Mouse (Mus musculus): ENCODE data around the gene Kif24.
A peak's percentile ranks its signal among the peaks of the same experiment; 100 is the strongest.

Kif24 gene

GRCm38 (mm10) chr4:41464345-41465286 is at the start of gene Kif24, which contains the start of gene Nudt2:
Gene Kif24, minus strand, starts transcription at chr4:41464887.
Gene Nudt2, plus strand, starts transcription at chr4:41465151.
- peak; percentile 99 for DNase-seq (ENCODE audit: low spot score)

DNA sequence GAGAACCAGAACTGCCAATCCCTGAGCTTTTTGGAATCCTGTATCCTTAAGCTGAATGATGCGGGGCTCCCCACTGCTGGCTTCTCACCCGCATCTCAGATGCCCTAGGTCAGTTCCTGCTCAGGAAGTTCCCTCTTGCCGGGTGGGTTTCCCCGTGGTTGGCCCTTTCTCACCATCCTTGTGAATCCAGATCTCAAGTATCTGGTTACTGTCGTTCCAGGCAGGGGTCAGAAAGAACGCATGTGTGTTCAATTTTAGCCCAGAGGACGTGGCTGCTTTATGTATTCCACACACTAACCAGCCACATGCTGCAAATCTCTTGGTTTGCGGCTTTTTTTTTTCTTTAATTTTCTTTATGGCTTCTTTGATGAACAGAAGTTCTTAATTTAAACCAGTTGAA is 49.0 kb upstream of the Kif24 start:
- DNase-seq (ENCODE audit: low spot score), result no peak

- no peak for DNase-seq (ENCODE audit: low spot score)
Observed at GRCm38 (mm10) chr4:41513309-41513708, 48.6 kb upstream of the Kif24 start.

DNA sequence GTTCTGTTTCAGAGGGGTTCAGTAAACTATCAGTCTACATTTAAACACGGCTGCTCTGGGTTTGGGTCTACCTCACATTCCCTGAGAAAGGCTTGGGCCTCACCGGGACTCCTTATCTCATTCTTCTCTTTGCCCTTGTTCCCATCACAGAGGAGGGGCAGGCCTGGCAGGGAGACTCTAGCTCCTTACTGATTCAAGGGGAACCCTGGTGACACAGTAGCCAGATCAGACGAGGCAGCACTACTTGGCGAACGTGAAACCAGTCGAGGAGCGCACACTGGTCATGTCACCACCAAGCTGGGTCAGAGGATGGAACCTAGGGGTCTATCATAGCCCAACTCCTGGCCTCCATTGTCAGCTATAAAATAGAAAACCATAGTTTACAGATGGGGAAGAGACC is 43.3 kb upstream of the Kif24 start:
- DNase-seq (ENCODE audit: low spot score), result no peak

- no peak for DNase-seq (ENCODE audit: low spot score)
Observed at GRCm38 (mm10) chr4:41507326-41507924, 42.7 kb upstream of the Kif24 start.

- DNase-seq (ENCODE audit: low spot score), result no peak
Observed at GRCm38 (mm10) chr4:41506906-41507305, 42.2 kb upstream of the Kif24 start.

GRCm38 (mm10) chr4:41506156-41506555 is 41.5 kb upstream of the Kif24 start:
- no peak for DNase-seq (ENCODE audit: low spot score)

DNA sequence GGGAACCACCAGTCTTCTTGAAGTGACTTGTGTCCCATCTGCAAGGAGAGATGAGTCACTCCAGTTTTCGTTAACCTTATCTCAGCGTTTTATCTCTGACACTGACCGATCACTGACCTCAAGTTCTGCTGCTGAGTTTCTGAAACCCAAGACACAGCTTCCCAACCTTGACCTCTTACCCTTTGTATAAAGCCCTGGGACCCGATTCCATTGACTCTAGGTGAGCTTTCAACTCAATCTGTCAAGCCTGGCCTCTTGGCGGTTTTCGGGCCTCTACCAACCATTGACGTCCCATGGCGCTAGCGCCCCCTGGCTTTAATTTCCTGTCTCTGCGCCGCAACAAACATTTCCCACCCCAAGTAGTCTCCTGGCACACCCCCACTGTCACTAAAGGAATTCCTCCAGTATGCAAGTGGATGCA is 40.5 kb upstream of the Kif24 start:
- DNase-seq (ENCODE audit: low spot score), result no peak

DNA sequence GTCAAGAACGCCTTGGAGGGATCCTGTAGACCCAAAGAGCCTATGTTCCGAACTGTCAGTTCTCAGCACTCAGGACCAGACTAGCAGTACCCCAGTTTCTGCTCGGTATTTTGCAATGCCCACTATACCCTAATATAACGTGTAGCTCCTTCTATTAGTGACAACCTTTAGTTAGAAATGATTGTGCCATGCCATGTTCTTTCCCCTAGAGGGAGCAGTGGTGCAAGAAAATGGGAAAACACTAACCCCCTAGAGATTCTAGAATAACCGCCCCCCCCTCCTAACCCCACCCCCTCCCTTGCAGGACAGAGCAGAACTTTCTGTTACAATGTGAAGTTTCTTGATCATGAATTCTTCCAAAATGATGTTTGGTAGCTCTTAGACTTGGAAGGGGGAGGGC is 39.6 kb upstream of the Kif24 start:
- no peak for DNase-seq (ENCODE audit: low spot score)

DNA sequence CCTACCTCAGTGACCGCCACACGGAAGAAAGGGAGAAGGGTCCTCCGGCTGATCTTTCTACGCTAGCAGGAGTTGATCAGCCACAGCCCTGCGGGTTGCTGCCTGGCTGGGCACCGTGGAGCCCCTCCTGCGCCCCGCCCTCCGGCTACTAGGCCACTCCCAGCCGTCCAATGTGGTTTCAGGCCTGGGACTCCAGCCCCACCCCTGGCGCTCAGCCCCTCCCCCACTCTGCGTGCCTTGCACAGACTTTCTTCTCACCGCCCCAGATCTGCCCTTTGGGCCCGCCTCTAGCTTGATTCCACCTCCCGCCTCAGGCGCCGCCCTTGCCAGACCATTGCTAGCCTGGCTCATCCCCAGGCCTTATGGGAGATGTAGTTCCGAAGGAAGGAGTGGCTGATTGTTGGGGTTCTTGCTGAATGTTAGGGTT is 38.3 kb upstream of the Kif24 start, which contains the start of gene AI464131:
TSS of gene AI464131 (minus strand) at position 91 of the 427 bp plus-strand sequence.
- peak; percentile 97 for DNase-seq (ENCODE audit: low spot score)

GRCm38 (mm10) chr4:41502171-41502940 is 37.7 kb upstream of the Kif24 start:
- peak; percentile 71 for DNase-seq (ENCODE audit: low spot score)

DNA sequence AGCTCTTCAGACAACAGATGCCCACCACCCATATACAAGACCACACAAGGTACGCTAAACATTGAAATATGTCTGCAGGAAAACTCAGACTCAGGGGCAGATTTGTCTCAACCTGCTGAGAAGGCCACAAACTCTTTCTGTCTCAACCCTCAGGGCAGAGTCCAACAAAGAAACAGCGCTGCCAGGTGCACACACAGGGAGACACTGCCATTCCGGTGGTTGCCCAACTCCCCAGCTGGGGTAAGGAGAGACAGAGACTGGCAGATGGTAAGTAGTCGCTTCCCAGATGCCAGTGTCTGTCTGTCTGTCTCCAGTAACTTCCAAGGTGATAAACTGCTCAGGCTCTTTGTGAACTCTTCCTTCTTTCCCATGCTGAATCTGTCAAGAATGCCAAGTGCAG is 36.1 kb upstream of the Kif24 start:
- no peak for DNase-seq (ENCODE audit: low spot score)

GRCm38 (mm10) chr4:41499619-41500018 is 34.9 kb upstream of the Kif24 start:
- no peak for DNase-seq (ENCODE audit: low spot score)

GRCm38 (mm10) chr4:41498921-41499391 is 34.3 kb upstream of the Kif24 start:
- no peak for DNase-seq (ENCODE audit: low spot score)

- no peak for DNase-seq (ENCODE audit: low spot score)
Observed at GRCm38 (mm10) chr4:41497995-41498845, 33.5 kb upstream of the Kif24 start.

DNA sequence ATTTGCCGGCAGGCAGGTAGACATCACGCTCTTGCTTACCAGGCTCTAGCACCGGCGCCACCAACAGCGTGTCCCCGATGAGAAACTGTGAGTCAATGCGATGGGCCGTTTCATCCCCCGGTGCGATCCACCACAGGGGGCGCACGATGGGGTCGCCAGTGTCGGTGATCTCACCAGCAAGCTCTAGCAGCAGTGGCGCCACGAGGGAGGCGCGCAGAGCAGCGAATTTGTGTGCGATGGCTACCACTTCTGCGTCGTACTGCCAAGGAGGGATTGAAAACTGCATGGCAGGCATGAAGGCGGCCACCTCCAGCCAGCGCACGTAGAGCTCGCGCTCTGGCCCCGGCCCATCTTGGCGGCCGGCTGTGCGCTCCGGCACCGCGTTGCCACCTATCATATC is 32.9 kb upstream of the Kif24 start:
- no peak for DNase-seq (ENCODE audit: low spot score)

DNA sequence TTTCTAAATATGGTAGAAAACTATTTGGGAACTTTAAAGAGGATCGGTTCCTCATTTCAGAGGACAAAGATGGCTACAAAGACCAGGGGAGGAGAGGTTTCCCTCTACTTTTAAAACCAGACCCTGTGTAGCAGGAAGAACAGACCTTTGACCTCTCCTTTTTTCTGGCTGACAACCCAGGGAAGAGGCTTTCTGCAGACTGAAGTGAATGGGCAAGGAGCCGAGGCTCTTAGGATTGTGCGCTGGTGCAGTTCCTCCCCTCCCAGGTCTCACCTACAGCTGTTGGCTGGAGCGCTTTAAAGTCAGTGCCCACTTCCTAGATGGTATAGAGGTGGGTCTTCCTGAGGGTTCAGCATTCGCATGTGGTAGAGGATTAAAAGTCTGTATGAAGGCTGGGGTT is 32.4 kb upstream of the Kif24 start:
- no peak for DNase-seq (ENCODE audit: low spot score)

GRCm38 (mm10) chr4:41495850-41496249 is 31.2 kb upstream of the Kif24 start:
- DNase-seq (ENCODE audit: low spot score), result no peak

- DNase-seq (ENCODE audit: low spot score), result no peak
Observed at GRCm38 (mm10) chr4:41495076-41495475, 30.4 kb upstream of the Kif24 start.

DNA sequence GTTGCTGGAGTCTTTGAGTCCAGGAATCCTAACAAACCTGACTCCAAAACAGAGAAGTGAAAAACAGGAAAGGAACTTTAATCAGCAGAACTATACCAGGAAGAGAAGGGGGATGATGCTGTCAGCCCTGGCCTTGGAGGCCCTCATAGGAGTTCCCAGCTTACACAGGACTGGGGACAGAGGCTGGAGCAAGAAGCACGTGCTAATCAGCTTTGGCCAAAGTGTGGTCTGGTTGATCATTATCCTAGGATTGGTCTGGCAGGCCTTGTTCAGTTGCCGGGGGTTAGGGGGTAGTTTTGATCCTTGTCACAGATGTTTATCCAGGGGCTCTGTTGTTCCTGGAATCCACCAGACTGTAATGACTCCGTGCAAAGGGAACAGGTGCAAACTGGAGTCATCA is 29.7 kb upstream of the Kif24 start:
- no peak for DNase-seq (ENCODE audit: low spot score)

- DNase-seq (ENCODE audit: low spot score), result peak; percentile 67
Observed at GRCm38 (mm10) chr4:41493464-41494116, 28.9 kb upstream of the Kif24 start.
